Mouse (Mus musculus) liver, adult 2 months (tissue): ENCODE results near the gene H1fnt.

Source experiments
- CTCF ChIP-seq: fragments of 200-500 bp; IDR thresholded peaks from 2 replicates; pipeline ENCODE4 v1.5.1; 2011; ENCODE audit warnings: low read depth, low read length, control low read depth
- POLR2A ChIP-seq: fragments of 200-500 bp; IDR thresholded peaks from 2 replicates; pipeline ENCODE4 v1.6.1; 2011; ENCODE audit warnings: low read length, control low read depth; ENCODE audit not compliant: insufficient read depth; ENCODE audit errors: extremely low read depth

DNA sequence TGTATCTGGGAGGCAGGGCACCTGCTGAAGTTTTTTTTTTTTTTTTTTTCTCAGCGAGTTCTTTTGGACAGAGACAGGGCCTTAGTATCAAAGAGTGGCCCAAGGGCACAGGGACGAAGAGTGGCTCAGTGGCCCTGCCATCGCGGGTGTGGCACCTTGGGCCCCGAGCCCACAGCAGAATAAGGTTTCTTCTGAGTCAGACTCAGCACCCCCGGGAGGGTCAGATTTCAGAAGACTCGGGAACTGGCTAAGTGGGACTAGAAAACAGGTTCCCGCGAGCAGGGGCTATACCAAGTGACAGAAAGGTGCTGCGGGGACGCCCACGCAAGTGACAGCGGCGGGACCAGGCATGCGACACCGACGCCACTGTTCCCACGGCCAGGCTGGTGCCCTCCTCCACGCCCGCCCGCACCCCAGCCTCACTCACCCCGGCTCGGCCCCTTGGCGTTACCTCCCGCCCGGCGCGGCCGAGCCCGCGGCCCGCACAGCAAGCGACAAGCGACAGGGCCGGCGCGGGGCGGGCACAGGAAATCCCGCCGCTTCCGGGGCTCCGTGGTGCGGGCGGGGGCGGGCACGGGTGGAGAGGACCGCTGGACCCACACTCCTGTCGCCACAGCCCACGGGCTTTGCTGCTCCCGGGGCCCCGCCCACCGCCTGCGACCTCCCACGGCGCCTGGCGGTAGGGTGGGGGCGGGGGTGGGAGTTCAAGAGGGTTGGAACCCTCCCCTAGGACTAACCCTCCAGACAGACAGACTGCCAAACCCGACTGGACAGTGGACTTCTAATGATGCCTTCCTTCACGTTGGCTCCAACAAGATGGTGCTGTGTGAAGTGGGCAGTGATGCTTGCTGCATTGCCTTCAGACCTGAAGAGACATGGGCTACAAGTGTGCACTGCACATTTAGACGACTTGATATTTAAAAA is 38.8 kb upstream of the H1fnt start, which contains the start of gene Zfp641:
- TF ChIP-seq CTCF (no peak), POLR2A (no peak)
